Mouse (Mus musculus): ENCODE data around the gene Map2.

The Map2 gene

DNA sequence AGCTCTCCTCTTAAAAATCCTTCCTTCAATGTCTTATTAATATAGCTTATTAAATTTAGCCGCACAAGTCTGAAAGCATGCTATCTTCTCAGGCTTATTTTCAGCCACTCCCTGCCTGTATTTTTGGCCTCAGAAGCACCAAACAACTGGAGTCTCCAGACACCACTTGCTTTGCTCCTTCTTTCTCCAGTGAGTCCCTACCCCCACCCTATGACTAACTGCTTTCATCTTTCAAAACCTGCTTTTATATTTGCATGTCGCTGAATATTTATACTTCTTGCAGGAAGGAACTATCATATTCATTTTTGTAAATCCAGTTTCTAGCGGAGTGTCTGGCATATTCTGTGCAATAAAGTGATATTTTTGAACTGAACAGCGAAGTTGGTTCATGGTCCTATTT lies 21.6 kb downstream of the Map2 start:
- DNase-seq (ENCODE audit: low spot score in 2 of 2), result no peak

DNA sequence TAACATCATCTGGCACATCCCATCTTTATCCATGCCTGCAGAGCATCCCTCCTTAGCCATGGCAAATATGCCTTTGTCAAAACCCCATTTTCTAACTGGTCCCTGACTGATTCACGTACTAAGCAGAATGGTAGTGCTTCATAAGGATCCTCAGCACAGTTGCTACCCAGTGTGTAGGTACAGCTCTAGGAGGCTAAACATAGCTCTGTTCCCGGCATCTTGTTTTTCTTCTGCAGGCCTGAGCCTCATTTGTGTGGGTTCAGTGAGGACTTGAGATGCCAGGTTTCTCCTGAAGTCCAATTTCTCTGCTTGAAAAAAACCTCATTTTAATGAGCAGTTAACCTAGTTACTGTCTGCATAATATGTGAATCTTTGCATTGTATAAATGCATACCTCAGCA lies 30.4 kb downstream of the Map2 start:
- no peak for DNase-seq (ENCODE audit: low spot score in 2 of 2)

DNA sequence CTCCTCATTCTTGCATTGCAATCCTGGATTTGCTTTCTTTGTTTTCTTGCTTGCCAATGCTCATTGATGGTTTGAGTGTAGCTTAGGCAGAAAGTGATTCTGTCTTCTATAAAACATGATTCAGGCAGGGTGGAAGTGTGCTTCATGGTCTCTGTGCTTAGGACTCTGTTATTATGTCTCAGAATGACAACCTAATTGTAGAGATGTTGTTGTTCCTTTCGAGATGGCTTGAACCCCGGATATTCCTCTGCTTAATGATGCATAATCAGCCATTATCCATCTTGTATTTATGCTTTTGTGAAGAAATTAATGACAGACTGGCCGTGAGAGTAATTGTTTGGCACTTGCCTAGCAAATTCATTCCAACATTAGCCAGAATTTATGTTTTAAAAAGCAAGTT lies 31.8 kb downstream of the Map2 start:
- DNase-seq (ENCODE audit: low spot score in 2 of 2), result no peak

DNA sequence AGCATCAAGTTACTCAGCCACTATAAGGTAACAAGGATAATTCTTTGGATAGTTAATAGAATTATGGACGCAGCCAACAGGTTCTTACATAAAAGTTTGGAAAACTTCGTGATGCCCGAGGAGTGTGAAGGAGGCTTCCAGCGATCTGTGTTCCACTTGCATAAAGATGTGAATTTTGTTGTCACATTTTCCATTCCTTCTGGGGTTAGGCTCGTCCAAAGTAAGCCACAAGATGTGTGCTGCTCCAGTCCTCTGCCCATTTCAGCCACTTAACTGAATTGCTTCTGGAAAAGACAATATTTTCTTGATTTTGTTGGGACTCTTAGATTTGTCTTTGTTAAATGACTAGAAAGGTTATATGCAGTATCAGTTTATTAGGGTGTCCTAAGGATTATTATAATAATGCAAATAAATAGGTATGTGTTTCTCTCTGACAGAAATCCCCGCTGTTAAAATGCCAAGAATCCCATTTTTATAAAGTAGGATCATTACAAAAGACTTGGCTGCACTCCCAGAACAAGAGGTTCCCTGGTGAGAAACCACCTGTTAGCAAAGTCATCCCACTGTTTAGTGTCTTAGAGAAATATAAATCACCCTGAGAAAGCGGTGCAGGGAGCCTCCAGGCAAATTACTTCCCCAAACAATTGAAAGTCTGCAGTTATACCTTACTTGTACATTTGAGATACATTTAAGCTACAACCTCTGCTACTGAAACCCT lies 36.2 kb downstream of the Map2 start:
- DNase-seq (ENCODE audit: low spot score in 2 of 2), result no peak

DNA sequence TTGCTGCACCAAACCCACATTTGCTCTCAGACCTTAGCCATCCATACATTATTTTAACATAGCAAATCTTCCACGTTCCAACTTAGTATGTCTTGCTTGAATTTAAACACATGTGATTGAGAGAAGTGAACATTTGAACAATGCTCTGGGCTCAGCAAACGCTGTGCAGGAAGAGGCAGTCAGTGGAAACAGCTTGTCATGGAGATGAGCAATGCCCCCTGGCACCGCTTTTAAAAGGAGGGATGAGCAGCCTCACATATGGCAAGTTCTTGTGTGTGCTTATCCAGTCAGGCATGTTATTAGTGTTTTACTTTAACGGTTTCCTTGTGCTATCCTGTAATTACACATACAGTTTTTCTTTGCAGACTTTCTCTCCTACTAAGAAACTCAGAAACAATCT lies 46.4 kb downstream of the Map2 start:
- DNase-seq (ENCODE audit: low spot score in 2 of 2), result no peak

DNA sequence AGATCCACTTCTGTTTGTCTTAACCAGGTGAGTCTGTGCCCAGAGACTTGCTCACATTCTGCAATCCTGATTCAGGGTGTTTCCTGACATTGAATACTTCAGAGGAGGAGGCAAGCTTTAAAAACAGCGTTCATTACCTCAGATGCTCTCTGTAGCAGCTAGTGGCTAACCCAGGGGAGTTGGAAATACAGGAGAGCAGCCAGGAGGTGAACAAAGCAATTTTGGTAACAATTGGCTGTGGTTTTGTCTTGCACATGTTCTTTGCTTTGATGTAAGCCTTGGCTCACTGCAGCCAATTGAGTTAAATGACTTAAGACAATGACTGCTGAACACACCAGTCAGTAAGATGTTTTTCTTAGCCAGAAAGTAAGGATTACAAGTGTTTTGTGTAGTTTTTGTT lies 48.3 kb downstream of the Map2 start:
- DNase-seq (ENCODE audit: low spot score in 2 of 2), result no peak

DNA sequence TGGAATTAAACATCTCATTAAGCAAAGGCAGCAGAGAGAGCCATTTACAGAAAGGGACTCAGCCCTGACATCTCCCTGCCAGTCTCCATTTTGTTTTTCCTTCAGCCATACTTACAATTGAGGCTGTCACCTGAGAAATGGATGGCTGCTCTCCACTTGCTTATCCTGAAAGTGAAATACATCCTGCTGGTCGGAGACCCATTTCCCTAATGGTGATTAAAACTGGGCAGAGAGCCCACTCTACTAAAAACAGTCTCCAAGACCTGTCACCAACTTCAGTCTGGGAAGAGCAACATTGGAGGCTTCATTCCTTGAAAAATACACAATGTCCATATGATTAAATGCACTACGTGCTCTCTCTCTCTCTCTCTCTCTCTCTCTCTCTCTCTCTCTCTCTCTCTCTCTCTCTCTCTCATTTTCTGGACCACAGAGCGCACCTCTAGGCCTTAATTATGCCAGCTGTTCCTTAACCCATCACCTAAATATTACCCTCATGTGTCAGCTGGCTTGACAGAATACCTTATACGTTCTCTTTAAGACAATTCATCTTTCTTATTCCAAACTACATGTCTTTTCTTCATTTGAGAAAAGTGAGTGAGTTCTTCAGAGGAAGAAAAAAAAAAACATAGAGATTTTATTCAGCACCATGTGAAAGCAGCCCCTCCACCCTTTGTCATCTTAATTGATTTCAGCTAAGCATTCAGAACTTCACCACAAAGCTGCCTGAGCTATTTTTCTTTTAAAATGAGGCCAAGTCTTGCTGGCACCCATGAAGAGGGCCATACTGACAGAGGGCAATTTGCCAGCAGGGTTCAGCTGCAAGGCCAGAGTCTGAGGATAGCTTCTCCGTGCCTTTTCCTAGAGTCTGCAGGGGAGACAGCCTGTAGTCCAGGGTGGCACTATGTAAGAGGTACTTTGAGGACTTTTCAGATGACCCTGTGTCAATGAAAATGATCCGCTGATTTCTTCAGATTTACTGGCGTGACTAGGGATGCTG lies 51.6 kb downstream of the Map2 start:
- DNase-seq (ENCODE audit: low spot score in 2 of 2), result no peak

DNA sequence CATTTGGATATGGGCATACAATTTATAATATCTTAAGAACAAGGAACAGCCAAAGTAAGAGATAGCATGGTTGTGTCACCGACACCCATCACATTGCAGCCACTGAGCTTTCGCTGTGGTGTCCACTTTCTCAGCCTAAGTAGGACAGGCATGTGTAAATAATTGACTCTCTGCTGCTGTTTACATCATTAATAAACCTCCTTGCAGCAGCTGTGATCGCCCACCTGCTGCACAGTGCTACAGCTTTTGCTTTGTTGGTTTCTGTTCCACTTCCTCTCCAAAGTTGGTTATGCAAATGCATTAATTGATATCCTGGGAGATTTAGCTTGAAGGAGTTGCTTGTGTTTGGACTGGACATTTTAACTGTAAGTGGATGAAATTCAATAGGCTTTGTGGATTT lies 53.1 kb downstream of the Map2 start:
- no peak for DNase-seq (ENCODE audit: low spot score in 2 of 2)

DNA sequence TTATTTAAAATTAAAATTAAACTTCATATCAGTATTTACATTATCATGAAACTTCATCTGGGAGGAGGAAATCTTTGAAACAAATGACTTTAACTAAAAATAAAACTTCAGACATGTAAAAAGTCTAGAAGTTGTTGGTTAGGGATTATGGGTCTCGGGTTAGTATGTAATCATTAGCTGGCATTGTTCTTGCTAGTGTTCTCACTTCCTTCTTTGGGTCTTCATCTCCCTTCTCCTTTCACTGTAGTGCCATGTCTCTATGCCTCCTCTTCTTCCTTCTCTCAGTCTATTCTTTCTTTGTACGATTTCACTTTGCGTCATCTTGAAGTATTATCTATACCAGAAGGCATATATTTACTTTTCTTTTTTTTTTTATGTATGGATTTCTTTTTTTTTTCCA lies 55.3 kb downstream of the Map2 start:
- DNase-seq (ENCODE audit: low spot score in 2 of 2), result no peak

DNA sequence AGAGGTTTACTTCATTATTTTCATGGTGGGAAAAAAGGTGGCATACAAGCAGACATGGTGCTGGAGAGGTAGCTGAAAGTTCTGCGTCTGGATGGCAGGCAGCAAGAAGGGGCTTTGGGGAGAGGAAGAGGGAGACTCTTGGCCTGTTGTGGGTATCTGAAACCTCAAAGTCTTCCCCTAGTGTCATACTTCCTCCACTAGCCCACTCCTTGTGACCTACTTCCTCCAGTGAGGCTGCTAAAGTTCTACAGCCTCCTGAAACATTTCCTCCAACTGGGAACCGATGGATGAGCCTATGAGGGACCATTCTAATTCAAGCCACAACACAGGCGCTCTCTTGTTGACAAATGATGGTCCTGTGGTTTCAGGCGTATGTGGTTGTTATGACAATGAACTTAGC lies 56.9 kb downstream of the Map2 start:
- DNase-seq (ENCODE audit: low spot score in 2 of 2), result no peak

DNA sequence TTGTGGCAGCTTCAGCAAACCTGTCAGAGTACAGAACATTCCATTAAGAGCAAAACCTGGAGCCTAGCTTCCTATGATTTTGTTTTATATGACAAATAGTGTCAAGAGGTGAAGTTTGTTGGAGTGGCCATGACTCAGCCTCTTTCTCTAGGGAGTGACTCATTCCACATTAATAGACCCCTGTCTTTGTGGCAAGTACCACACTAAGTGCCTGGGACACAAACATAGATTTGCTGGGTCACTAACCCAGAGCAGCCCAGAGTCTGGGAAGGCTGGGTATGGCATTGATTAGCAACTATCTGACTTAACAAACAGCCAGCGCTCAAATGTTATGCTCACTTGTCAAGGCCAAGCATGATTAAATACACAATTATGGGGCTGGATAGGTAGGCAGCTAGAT lies 69.8 kb downstream of the Map2 start:
- no peak for DNase-seq (ENCODE audit: low spot score in 2 of 2)

DNA sequence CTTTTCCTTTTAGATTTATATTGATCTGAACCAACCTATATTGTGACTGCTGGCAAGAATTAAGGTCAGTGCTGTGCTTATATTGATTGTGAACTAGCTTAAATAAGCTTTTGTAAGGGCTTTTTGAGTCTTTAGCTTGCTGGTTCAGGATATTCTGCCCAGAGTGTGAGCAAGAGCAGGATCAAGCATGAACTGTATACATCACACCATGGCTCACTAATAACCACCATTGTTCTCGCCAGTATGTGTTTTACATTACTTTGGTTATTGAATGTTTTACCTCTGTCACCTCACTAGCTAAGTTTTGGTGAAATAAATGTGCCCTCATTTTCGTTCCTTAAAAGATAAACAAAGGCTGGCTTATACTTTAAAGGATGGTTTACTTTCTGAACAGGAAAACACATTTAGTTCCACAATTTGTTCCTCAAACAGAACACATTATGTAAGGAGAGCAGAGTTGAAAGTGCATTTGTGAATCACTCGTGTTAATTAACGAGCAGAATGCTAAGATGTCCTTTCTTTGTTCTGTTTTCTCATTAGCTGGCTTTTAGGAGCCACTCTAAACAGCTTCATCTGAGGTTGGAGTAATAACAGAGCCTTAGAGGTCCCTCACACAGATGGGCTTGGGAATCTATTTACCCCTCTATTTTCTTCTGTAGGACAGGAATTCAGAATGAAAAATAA lies 76.7 kb downstream of the Map2 start:
- no peak for DNase-seq (ENCODE audit: low spot score in 2 of 2)

DNA sequence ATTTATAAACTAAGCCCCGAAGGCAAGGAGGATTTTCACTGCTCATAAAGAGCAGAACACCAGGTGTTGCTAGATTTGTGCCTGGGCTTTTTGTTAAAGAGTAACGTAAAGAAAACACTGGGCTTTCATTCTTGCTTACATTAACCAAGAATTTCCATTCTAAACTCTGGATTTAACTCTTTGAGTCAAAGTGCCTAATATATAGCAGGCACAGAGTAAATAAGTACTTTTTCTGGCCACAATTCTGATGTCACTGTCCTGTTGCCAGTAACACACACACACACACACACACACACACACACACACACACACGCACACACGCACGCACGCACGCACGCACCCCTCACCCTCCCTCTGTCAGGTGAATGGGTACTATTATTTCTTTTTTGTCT lies 77.3 kb downstream of the Map2 start:
- DNase-seq (ENCODE audit: low spot score in 2 of 2), result no peak

DNA sequence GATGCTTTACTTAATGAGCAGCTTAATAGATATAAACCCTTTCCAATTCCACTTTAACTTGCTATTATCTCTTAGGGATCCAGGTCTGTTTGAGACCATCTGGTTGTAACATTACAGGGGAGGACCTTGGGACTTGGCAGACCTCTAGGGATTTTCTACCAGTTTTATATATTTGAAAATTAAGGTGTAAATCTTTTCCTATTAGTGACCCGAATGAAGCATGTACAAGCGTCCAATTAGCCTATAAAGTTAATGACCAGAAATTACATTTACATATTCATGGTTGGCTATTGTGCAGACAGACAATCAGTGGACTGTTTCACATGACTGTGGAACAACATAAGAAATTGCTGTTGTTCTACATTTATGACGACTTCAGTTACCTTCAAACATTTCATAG lies 88.1 kb downstream of the Map2 start:
- no peak for DNase-seq (ENCODE audit: low spot score in 2 of 2)

DNA sequence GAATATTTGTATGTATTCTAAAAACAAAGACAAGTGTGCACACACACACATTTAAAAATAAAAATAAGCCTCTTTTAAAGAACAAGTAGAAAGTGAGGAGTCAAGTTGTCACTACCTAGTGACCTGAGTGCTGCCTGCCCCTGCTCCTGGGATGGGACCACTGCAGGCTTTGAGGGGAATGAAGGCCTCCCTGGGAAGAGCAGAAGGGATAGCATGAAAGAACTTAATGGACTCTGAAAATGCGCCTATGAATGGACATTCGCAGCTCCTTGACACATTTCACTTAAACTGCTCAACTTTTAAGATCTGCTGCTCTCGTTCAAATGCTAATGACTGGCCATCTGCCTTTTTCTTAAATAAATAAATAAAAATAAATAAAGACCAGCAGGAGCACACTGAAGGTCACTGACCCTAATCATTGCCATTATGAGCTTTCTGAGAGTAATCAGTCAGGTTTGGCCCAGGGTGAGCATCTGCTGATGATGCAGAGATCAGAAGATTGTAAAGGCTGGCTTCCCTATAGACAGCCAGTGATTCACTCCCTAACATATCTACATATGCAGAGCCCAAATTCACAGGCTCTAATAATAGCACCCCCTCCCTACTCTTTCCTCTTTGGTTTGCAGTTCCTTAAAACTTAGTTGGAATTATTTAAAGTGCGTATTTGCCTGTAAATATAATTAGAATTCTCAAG lies 91.3 kb downstream of the Map2 start:
- no peak for DNase-seq (ENCODE audit: low spot score in 2 of 2)

DNA sequence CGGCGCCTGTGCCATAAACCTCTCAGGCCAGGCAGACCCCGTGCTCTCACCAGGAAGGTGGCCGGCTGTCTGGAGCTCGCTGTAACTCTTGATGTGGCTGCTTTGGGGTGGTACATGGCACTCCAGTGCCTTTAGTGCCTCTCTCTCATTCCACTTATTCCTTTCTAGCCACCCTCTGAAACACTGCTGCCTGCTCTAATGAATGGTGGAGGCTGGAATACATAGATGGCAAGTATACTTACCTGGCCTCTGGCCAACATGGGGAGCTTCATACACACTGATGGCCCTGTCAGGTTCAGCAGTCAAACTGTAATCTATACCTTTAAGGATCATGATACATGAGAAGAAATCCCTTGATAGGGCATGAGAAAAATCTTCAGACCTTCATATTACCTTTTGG lies 102.6 kb downstream of the Map2 start:
- no peak for DNase-seq (ENCODE audit: low spot score in 2 of 2)

DNA sequence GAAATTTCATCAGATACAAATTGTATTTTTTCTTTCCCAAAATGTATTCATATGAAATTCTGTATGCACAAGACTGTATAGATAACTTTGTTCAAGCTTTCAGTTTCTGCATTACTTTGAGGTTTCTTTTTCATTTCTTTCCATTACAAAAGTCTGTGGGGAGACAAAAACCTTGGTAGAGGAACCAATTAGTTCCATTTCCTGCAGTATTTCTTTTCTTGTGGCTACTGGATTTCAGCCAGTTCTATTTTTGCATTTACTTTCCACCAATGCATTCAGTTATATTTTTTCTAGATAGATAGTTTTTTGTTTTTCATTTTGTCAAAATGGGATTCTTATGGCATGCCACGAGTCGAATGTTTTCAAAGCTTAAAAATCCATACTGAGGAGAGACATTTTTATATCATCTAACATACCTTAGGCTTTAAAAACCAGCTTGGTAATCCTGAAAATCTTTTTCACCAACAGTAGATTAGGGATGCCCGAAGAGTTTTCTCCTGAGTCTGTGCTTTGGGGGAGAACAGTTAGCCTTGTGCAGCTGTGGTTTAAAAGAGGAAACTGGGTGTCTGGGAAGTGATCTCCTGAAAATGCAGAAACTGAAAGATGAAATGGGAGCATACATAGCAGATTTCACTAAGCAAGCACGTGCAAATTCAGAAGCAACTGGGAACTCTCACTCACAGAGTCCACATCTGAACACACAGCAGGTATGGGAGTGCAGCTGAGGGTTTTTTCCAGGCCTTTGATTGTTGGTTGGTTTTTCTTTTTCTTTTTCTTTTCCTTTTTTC lies 104.3 kb downstream of the Map2 start:
- no peak for DNase-seq (ENCODE audit: low spot score in 2 of 2)

DNA sequence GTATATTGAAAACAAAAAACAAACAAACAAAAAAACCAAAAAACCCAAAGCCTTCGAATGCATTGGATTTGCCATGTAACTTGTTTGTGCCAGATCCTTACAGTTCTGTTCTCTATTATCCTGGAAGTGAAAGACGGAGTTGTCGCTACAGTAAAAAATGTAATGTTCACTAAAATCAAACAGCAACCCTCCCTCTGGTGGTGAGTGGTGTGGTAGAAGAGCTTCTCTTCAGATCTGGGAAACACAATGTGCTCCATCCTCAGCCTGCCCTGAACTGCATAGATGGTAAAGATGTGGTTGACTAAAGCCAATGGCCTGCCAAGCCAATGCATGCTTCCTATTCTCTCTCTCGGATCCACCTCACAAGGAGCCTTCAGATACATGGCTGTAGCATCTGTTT lies 105.1 kb downstream of the Map2 start:
- DNase-seq (ENCODE audit: low spot score in 2 of 2), result no peak

DNA sequence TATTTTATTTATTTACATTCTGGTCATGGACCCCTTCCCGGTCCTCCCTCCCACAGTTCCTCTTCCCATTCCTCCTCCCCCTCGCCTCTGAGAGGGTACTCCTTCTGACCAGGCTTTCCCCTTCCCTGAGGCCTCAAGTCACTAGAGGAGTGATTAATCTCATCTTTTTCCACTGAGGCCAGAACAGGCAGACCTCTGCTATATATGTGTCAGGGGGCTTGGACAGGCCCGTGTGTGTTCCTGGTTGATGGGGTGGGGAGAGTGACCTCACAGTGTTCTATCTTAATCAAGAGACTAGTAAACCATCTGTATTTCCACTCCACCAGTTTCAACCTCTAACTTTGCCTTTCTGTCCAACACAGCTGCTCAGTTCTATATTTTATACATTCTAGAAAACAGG lies 107.4 kb downstream of the Map2 start:
- no peak for DNase-seq (ENCODE audit: low spot score in 2 of 2)

DNA sequence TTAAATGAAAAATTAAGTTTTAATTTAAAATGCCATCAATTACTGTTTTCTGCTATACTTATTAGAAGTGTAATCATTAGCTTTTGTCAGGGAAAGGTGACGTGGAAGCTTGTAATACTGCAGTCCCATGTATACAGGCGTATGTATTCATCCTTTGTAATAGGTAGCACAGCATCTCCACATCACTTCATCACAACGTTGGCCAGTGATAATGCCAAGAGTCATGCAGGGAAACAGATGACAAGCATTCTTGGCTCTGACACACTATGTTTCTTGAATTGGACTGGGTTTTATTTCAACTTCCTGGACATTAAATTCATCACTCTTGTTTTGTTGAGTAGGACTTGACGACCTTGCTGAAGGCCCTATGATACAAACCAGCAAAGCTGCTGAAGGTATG lies 113.9 kb downstream of the Map2 start:
- DNase-seq (ENCODE audit: low spot score in 2 of 2), result no peak
